Mouse (Mus musculus) hindbrain, embryonic 11.5 days (tissue): ENCODE data around the gene Scd2. TPM values are rescaled to one million over a fixed set of nuclear protein-coding genes. Genes with fewer than 3 reads are reported as not detected.

ENCODE experiments used
- ATAC-seq: fragments of 200-750 bp; cut with Nextera tagmentation; 2 replicates; pipeline ENCODE4 v1.8.0; 2017; ENCODE audit warnings: mild to moderate bottlenecking, moderate TSS enrichment, moderate library complexity; ENCODE audit not compliant: low FRiP score
- DNase-seq: peaks from one replicate; pipeline ENCODE4 v3.0.0-alpha.2; 2015; ENCODE audit warnings: low spot score
- H3K27ac ChIP-seq: fragments of 300-500 bp; sonication (generic); 2 replicates; pipeline ENCODE4 v1.5.1; 2014; ENCODE audit warnings: mild to moderate bottlenecking, low read depth, low read length
- H3K27me3 ChIP-seq: fragments of 300-500 bp; sonication (generic); 2 replicates; pipeline ENCODE4 v1.6.1; 2014; ENCODE audit warnings: mild to moderate bottlenecking, low read length, moderate library complexity, mixed read lengths; ENCODE audit not compliant: control insufficient read depth, insufficient read depth
- H3K36me3 ChIP-seq: fragments of 300-500 bp; sonication (generic); 2 replicates; pipeline ENCODE4 v1.6.1; 2014; ENCODE audit warnings: mild to moderate bottlenecking, low read length, moderate library complexity, mixed read lengths; ENCODE audit not compliant: control insufficient read depth, insufficient read depth
- H3K4me1 ChIP-seq: fragments of 300-500 bp; sonication (generic); replicated peaks from 2 replicates; pipeline ENCODE4 v1.6.1; 2014; ENCODE audit warnings: low read length, mixed read lengths; ENCODE audit not compliant: control insufficient read depth, insufficient read depth
- H3K4me2 ChIP-seq: fragments of 300-500 bp; sonication (generic); replicated peaks from 2 replicates; pipeline ENCODE4 v1.6.1; 2014; ENCODE audit warnings: mild to moderate bottlenecking, low read depth, low read length
- H3K4me3 ChIP-seq: fragments of 300-500 bp; sonication (generic); 2 replicates; pipeline ENCODE4 v1.5.1; 2014; ENCODE audit warnings: low read depth, low read length
- H3K9ac ChIP-seq: fragments of 300-500 bp; sonication (generic); 2 replicates; pipeline ENCODE4 v1.6.1; 2014; ENCODE audit warnings: low read depth, low read length
- H3K9me3 ChIP-seq: fragments of 300-500 bp; sonication (generic); 2 replicates; pipeline ENCODE4 v1.6.1; 2016; ENCODE audit warnings: low read length; ENCODE audit not compliant: control insufficient read depth
- WGBS: fragments of 180-500 bp; shearing (Covaris S2); extraction: QIAGEN DNeasy Blood & Tissue Kit; methylation state at CpG from one replicate; pipeline ENCODE4 v1.1.7; 2014; 5-methylcytosine and 5-hydroxymethylcytosine counted together
- polyA plus RNA-seq: library from polyadenylated mRNA; unstranded; fragments of >200 nt; fragmentation: Nextera tagmentation; extraction: Ambion mirVana; gene quantifications from 2 replicates; pipeline ENCODE4 v1.2.1, GENCODE M21; 2014

Gene Scd2
- polyA plus RNA-seq, 1 experiment from 2014 or later, result 314 TPM

DNA sequence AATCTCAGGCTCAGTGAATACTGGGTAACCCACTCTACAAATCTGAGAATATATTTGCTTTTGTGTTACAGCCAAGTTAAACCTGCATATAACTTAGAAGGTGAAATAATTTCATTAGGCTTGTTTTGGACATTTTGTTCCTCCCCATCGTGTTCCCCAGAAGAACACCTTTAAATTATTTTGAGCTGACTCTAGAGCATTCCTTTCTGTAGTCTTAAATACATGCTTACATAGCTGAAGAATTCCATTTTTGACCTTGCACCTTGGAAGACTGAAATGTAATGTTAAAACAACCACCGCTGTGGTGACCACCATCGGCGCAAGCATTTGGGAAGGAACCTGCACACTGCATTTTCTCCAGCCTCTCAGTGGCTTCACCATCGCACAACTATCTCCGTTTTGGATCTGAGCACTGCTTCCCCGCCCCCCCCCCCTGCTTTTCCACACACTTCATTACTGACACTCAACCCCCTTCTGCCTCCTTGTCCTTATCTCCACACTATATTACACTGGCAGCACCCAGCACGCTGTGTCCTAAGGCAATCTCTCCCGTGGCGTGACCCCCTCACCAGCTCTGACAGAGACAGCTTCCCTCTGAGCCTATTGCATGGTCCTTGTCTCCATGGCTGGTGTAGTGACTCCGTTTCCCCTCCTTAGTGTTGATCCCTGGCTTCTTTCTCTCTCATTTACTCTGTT is 5.9 kb upstream of the Scd2 start:
- Histone ChIP-seq H3K4me3 (no peak overlapping the region), H3K9me3 (no peaks in the 10 kb centered on the region), H3K36me3 (no peaks in the 10 kb centered on the region), H3K27ac (no peak overlapping the region), H3K4me1 (peaks cover 18% of the 10 kb centered on the region), H3K27me3 (no peaks in the 10 kb centered on the region), H3K4me2 (no peak overlapping the region), H3K9ac (no peak overlapping the region)
- WGBS, result 83% methylated on average over 11 of the region's 11 CpGs
- DNase-seq, result no peak
- no peak for ATAC-seq

DNA sequence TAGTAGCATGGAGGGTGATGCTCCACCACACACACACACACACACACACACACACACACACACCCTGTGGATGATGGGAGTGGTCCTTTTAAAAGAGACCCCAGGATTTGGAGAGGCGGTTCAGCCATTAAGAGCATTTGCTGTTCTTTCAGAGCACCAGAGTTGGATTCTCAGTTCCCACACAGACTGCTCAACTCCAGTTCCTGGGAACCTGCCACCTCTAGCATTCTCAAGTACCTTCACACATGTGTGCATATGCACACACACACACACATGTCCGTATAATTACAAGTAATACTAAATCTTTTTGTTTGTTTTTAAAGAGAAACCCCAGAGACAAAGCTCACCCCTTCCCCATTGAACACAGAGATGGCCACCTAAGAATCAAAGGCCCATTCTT is 1.4 kb upstream of the Scd2 start:
- DNase-seq (no peak), ATAC-seq (no peak)
- Histone ChIP-seq H3K9me3 (no peaks in the 10 kb centered on the region), H3K4me2 (peak overlapping the region; percentile 55; the same call in 1 of the 2 replicates), H3K27me3 (no peaks in the 10 kb centered on the region), H3K4me3 (no peak overlapping the region), H3K4me1 (peaks cover 10% of the 10 kb centered on the region), H3K27ac (peak overlapping the region; percentile 95), H3K9ac (no peak overlapping the region; the same call in 1 of the 2 replicates), H3K36me3 (peaks cover 9% of the 10 kb centered on the region)
- 89% methylated on average over 2 of the region's 2 CpGs for WGBS

- 60% methylated on average over 3 of the region's 3 CpGs for WGBS
- Histone ChIP-seq H3K27me3 (no peaks in the 10 kb centered on the region), H3K4me3 (peak overlapping the region; percentile 99; the same call in 1 of the 2 replicates), H3K4me2 (peak overlapping the region; percentile 55), H3K27ac (peak overlapping the region; percentile 95), H3K36me3 (peaks cover 9% of the 10 kb centered on the region), H3K4me1 (peaks cover 13% of the 10 kb centered on the region), H3K9me3 (no peaks in the 10 kb centered on the region), H3K9ac (peak overlapping the region; percentile 42)
- no peak for ATAC-seq
- no peak for DNase-seq
These were observed 991 bp upstream of the Scd2 start for GRCm38 (mm10) chr19:44292483-44292882.

DNA sequence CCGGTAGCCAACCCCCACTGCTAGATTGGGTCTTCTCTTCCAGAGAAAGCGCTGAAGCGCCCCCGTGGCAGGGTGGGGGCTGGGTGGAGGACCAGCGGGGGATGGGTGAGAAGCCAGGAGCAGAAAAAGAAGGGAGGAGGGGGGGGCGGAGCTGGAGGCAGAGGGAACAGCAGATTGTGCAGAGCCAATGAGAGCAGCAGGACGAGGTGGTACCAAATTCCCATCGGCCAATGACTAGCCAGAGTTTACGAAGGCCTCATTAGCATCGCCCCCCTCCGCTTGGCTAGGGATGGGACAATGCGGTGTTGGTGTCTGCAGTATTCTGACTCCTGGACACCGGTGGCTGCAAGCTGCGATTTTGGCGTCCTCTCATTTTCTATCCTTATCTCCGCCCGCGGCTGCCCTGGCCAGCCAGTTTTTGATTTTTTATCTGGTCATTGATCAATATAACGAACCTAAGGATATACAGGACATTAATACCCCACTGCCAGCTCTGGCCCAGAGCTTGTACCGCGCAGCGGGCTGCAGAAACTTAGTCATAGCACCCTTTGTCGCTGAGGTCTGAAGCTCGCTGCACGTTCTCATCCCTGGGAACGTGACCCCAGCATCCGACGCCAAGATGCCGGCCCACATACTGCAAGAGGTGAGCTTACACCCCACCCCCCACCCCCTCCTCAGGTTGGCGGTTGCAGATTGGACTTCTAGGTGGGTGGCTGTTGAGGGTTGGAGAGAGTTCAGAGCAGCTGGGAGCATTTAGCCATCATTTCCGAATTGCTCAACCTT is 486 bp downstream of the Scd2 start:
- Histone ChIP-seq H3K4me1 (peaks cover 26% of the 10 kb centered on the region), H3K9ac (peak overlapping the region; percentile 99), H3K9me3 (no peaks in the 10 kb centered on the region), H3K27ac (peak overlapping the region; percentile 95), H3K4me2 (peak overlapping the region; percentile 98), H3K36me3 (peaks cover 16% of the 10 kb centered on the region), H3K27me3 (no peaks in the 10 kb centered on the region), H3K4me3 (peak overlapping the region; percentile 99)
- DNase-seq (peak; percentile 95), ATAC-seq (peak; percentile 98)
- WGBS, result under 1% methylated on average over 30 of the region's 31 CpGs

DNA sequence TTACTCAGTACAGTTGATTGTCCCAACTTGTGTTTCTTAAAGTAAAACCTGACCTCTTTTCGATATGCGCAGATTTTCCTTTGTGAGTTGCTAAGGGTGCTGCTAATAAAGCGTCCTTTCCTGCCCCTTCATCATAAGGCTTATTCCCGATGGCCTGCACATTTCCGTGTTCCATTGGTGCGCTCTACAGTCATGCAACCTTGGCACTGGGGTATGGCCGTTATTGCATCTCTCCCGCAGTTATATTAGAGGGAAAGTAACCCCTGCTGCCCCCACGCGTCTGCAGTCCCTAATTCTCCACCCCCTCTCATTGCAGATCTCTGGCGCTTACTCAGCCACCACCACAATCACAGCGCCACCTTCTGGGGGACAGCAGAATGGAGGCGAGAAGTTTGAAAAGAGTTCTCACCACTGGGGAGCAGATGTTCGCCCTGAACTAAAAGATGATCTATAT is 1.1 kb downstream of the Scd2 start:
- H3K4me3 ChIP-seq, result peak overlapping the region; percentile 99
- peak; percentile 93 for DNase-seq
- peaks cover 19% of the 10 kb centered on the region for H3K36me3 ChIP-seq
- H3K9ac ChIP-seq, result peak overlapping the region; percentile 99
- peaks cover 29% of the 10 kb centered on the region for H3K4me1 ChIP-seq
- ATAC-seq, result peak; percentile 52
- H3K9me3 ChIP-seq, result no peaks in the 10 kb centered on the region
- peak overlapping the region; percentile 98 for H3K4me2 ChIP-seq
- H3K27ac ChIP-seq, result peak overlapping the region; percentile 95
- no peaks in the 10 kb centered on the region for H3K27me3 ChIP-seq
- 1% methylated on average over 14 of the region's 14 CpGs for WGBS

DNA sequence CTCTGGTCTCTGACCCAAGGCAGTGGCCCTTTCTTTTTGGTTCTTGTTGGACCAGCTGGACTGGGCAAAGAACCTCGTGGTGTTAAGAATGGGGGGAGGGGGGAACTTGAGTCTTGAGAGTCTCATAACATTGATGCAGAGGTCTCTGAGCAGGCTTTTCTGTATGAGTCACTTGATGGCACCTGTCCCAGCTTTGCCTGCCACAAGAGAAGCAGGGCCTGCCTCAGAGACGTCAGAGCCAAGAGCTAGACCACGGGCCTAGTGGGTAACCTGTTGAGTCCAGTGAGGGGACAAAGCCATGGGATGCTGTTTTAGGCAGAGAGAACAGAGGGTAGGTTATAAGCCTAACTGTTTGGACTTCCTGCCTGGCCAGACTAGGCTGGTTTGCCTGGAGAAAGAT is 1.8 kb downstream of the Scd2 start:
- Histone ChIP-seq H3K4me3 (peak overlapping the region; percentile 99), H3K9me3 (no peaks in the 10 kb centered on the region), H3K9ac (peak overlapping the region; percentile 99), H3K27ac (0 out of 2 replicates have a peak overlapping the region, but pooled peaks have one; percentile 9), H3K4me2 (peak overlapping the region; percentile 98), H3K36me3 (peaks cover 24% of the 10 kb centered on the region), H3K4me1 (peaks cover 33% of the 10 kb centered on the region), H3K27me3 (no peaks in the 10 kb centered on the region)
- ATAC-seq (no peak), DNase-seq (peak; percentile 40)
- WGBS, result 12% methylated on average over 3 of the region's 3 CpGs

DNA sequence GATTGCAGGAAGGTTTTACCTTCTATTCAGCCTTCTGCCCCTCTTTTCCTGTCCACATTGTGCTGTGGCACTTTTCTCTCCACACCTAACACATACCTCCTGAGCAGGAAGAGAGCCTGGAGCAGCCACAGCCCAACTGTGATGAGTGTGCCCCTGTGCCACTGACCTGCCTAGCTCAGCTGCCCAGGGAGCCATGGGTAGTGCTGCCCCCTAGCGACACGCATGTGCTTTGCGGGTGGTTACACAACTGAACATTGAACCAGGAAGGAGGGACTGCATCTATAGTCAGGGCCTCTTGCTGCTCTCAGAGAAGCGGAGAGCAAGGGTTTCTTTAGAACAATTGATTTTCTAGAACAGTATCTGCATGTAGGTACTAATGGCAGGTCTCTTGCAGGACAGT is 2.3 kb downstream of the Scd2 start:
- 4% methylated on average over 4 of the region's 4 CpGs for WGBS
- H3K9ac ChIP-seq, result peak overlapping the region; percentile 99
- no peak for ATAC-seq
- H3K9me3 ChIP-seq, result no peaks in the 10 kb centered on the region
- DNase-seq, result peak; percentile 88
- H3K27ac ChIP-seq, result no peak overlapping the region; the same call in 1 of the 2 replicates
- H3K4me2 ChIP-seq, result peak overlapping the region; percentile 98
- peaks cover 33% of the 10 kb centered on the region for H3K4me1 ChIP-seq
- H3K27me3 ChIP-seq, result no peaks in the 10 kb centered on the region
- peak overlapping the region; percentile 99 for H3K4me3 ChIP-seq
- H3K36me3 ChIP-seq, result peaks cover 27% of the 10 kb centered on the region

GRCm38 (mm10) chr19:44296186-44296585 is 2.7 kb downstream of the Scd2 start:
- H3K27ac ChIP-seq, result no peak overlapping the region
- peak overlapping the region; percentile 99 for H3K9ac ChIP-seq
- WGBS, result 31% methylated on average over 7 of the region's 7 CpGs
- DNase-seq (no peak), ATAC-seq (no peak)
- no peaks in the 10 kb centered on the region for H3K27me3 ChIP-seq
- peak overlapping the region; percentile 99 for H3K4me3 ChIP-seq
- peaks cover 33% of the 10 kb centered on the region for H3K4me1 ChIP-seq
- H3K9me3 ChIP-seq, result no peaks in the 10 kb centered on the region
- peaks cover 27% of the 10 kb centered on the region for H3K36me3 ChIP-seq
- peak overlapping the region; percentile 98 for H3K4me2 ChIP-seq
